Mouse (Mus musculus) kidney, postnatal 14 days (tissue): ENCODE results near the gene Oasl2.
A peak's percentile ranks its signal among the peaks of the same experiment; 100 is the strongest.
"Not testable (repeated sequence)": the region's sequence is repeated elsewhere in the genome, so short reads cannot be mapped to it uniquely, and the experiment has no call there.

Experiments
- DNase-seq: peaks from one replicate; pipeline ENCODE4 v3.0.0; 2022; ENCODE audit warnings: mixed read lengths

Oasl2 gene

GRCm38 (mm10) chr5:114896688-114897373 lies at the start of gene Oasl2:
Gene Oasl2, plus strand, starts transcription at chr5:114896936.
- no peak for DNase-seq

GRCm38 (mm10) chr5:114851565-114852236 lies 45.0 kb upstream of the Oasl2 start:
- no peak for DNase-seq

DNA sequence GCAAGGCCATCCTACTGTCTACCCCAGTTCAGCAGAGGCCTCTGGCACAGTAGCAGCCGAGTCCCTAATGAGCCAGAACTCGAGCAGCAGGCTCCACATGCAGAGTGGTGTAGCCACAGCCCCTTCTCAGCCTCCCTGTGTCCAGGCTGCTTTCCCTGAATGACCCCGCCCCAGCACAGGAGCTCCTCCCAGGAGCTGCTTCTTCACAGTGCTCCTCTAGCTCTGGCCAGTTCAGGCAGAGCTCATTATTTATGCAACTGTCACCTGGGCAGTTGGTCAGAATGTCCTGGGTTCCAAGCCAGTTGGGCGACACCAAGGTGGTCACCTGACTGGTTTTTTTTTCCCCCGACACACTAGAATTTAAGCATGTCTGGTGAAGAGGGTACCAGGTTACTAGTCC lies 43.4 kb upstream of the Oasl2 start, which contains the start of gene 4930519G04Rik:
Gene 4930519G04Rik, plus strand, starts transcription at position 301 of the 400 bp plus-strand sequence.
- not testable (repeated sequence) for DNase-seq

DNA sequence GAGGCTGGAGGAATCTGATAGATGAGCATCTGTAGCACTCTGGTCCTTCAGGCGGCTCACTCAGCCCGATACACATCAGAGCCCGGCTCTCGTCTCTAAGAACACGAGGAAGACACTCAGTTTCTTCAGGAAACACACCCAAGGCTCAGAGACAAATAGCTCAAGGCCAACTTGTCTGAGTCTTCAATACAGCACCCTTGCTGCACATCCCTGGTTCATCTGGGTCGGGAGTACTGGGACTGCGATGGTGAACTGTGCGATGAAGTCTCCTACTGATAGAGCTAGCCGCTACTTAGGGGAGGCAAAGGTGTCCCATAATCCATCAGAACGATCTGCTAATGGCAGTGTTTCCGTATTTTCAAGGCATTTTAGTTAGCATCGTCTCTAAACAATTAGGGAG lies 38.2 kb upstream of the Oasl2 start, which contains the start of gene Gm9936:
Gene Gm9936, minus strand, starts transcription at position 101 of the 400 bp plus-strand sequence.
- DNase-seq: no peak

DNA sequence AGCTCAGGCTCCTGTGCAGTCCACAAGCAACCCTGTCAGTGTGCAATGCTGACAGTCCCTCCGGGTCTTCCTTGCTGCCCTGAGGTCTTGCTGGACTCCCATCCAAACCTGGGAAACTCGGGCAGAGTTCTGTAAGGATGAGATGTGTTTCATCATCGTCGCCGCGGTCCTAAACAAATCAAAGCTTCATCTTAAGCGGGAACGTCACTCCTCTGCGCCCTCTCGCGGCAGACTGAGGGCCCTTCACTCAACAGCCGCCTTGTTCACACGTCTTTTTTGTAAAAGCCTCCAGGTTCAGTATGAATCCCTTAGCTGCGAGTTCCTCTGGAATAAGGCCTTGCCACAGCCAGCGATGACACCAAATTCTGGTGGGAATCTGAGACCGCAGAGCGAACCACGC lies 37.5 kb upstream of the Oasl2 start:
- DNase-seq: peak; percentile 58

- DNase-seq: peak; percentile 57
Observed at GRCm38 (mm10) chr5:114861730-114862129, 35.0 kb upstream of the Oasl2 start.

DNA sequence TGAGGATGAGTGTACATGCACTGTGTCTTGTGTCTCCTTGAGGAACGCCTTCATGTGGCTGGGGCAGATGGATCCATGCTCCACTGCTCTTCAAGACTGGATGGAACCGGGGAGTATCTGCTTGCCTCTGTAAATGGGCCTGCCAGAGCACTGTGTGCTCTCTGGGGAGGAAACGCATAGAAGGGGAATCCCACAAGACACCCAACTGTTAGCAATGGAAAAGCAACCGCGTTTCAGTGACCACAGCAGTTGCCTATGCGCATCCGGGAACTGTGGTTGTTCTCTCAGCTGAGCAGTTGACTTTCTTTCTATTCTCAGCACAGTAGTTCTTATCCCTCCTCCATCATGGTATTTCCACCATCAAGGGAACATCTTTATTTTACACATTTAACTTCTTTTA lies 31.9 kb upstream of the Oasl2 start:
- DNase-seq: no peak

GRCm38 (mm10) chr5:114865279-114865678 lies 31.5 kb upstream of the Oasl2 start:
- DNase-seq: no peak

DNA sequence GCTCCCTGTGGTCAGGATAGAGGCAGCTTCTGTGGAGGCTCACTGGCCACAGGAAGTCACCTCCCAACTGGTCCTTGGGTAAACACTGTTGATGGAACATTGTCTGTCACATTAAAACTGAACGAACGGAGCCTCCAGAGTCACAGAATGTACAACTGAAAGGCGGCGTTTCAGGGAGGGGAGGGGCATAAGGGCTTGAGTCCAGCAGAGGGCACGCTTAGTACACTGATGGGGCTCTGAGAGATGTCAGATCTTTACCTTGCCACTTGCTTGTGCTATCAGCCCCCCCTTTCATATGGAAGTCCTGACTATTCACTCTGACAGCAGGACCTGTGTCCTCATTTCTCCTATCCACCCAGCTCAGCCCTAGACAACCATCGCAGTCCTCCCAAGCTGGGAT lies 20.9 kb upstream of the Oasl2 start:
- DNase-seq: peak; percentile 39

GRCm38 (mm10) chr5:114876331-114876730 lies 20.4 kb upstream of the Oasl2 start:
- no peak for DNase-seq

DNA sequence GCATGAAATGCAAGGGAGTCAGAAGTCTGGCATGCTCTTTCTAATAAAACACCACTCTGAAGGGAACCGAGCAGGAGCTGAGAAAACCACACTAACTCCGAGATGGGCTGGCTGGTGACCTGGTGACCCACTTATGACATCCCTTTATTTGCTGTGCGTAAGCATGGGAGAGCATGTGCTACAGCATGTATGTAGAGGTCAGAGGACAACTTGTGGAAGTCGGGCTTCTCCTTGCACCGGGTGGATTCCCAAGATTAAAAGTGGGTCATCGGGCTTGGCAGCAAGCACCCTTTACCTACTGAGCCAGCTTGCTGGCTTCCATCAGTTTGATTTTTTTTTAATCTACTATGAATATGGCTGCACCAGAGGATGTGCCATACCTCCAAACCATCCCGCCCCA lies 19.2 kb upstream of the Oasl2 start:
- no peak for DNase-seq

DNA sequence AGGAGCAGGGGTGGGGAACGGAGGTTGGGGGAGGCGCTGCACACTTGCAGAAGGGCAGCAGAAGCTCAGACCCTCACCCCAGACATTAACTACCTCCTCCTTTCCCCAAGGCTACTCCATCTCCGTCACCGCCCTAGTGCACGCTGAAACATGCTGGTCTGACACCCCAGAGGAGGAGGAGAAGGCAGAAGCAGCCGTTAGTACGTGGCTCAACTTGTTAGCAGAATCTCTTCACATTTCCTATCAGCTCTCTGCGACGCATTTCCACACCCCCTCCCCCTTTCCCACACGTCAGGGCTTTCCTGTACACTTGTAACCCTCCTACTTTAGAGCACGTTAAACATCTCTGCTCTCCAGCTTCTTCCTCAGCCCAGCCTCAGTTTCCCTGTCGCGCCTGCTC lies 17.3 kb upstream of the Oasl2 start:
- DNase-seq: no peak

DNA sequence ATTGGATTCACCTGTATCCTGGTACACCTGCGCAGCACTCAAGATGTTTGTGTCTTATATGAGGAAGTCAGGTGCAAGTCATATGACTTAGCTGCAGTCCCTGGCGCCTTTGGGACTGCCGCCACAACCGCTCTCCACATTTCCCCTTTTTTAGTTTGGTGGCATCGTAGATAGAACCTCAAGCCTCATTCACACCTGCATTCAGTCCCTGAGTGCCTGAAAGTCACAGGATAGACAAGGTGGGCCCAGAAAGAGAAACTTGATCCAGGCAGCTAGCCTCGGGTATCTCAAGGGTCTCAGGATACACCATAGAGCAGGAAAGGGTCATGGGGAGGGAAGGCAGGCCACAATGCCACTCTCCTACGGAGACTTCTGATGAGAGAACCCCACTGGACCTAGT lies 14.4 kb upstream of the Oasl2 start:
- DNase-seq: not testable (repeated sequence)

DNA sequence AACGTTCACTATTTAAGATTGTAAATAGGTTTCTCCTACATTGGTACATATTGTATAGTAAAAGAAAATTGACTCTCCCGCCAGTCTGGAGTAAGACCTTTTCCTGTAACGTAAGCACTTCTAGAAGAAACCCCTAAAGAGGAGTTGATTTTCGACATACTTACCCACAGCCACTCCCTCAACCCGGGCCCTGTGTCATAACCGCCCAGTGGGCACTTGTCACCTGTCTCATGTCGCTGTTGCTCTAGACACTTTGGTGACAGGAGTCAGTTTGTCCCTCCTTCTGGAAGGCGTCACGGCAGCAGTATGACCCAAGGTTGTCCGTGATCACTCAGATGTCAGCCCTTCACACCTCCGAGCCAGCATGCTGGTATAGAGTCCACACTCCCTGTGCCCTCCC lies 13.7 kb upstream of the Oasl2 start:
- DNase-seq: no peak

GRCm38 (mm10) chr5:114886801-114887200 lies 9.9 kb upstream of the Oasl2 start:
- DNase-seq: no peak

- no peak for DNase-seq
Observed at GRCm38 (mm10) chr5:114888995-114889394, 7.7 kb upstream of the Oasl2 start.

DNA sequence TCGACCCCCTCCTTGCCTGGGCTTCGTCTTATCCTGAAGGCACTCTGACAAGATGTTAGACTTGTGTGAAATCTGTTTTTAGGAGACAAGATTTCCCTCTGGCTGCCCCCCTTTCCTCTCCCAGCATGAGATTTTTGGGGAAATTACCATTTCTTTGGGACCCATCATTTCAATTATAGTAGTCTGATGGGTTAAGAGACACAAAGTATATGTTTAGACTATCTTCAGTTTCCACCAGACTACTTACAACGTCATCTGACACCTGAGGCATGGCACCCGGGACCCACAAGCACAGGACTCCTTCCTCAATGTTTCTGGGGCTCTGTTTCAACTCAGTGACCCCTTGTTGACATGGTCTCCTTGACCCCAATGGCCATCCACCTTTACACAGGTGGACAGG lies 1.2 kb upstream of the Oasl2 start:
- DNase-seq: no peak

GRCm38 (mm10) chr5:114897374-114897793 lies 648 bp downstream of the Oasl2 start:
- DNase-seq: peak; percentile 59

DNA sequence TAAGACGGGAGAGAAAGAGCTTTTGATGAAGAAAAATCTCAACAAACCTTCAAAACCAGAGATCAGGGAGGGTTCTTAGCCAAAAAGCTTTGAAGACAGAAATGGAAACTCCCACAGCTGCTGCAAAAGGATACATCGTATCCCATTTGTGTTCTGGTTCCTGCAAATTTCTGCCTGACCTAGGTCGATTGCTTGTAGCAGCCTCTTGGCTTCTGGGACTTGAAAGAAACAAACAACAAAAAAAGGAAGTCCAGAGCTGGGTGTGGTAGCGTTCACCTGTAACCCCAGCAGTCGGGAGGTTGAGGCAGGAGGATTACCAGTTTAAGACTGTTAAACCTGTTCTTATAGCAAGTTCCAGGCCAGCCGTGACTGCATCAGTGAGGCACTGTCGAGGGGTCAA lies 2.1 kb downstream of the Oasl2 start:
- DNase-seq: no peak

DNA sequence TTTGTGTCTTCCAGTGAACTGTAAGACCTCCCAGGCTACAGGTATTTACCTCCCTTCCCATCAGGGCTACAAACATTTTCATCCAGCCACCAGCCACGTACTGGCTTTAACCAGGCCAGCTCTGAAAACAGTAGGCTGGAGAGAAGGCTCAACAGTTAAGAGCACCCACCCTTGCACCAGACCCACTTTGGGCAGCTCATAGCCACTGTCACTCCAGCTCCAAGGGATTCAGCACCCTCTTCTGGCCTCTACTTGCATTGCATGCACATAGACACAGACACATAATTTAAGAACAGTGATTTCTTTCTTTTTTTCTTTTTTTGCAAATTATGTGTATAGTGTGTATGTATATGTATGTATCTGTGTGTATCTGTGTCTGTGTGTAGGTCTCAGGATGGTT lies 5.7 kb downstream of the Oasl2 start:
- peak; percentile 65 for DNase-seq

DNA sequence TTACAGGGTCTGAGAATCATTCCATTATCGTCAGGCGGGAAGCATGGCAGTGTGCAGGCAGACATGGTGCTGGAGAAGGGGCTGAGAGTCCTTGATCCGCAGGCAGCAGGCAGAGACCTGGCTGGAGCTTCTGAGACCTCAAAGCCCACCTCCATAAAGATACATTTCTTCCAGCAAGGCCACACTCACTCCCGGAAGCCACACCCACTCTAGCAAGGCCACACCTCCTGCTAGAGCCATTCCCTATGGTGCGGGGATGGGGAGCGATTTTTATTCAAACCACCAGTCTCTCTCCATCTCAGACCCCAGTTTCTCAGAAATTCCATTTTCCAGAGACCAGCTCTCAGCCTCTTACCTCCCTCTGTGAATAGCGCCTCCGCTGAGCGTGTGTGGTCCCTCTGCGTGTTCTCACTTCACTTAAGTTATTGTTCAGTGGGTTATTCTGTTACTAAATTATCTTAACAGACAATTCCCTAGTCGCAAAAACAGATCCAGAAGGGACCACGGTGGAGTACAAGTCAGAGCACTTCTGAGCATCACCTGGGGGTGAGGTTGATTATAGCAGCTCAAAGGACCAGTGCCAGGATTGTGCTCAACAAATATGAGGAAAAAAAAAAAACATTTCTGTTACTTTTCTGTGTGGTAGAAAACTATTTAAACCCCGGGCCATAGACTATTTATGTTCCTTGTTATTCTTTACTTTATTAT lies 12.0 kb downstream of the Oasl2 start:
- no peak for DNase-seq

- no peak for DNase-seq
Observed at GRCm38 (mm10) chr5:114913686-114914085, 16.9 kb downstream of the Oasl2 start.

GRCm38 (mm10) chr5:114914855-114915254 lies 18.1 kb downstream of the Oasl2 start:
- no peak for DNase-seq

- no peak for DNase-seq
Observed at GRCm38 (mm10) chr5:114915854-114916253, 19.1 kb downstream of the Oasl2 start.
